Mouse (Mus musculus): ENCODE measurements around the gene Hist2h3b. TPM values are rescaled to one million over a fixed set of nuclear protein-coding genes. Genes with fewer than 3 reads are reported as not detected.
"Not testable (repeated sequence)": the region's sequence is repeated elsewhere in the genome, so short reads cannot be mapped to it uniquely, and the experiment has no call there.

Hist2h3b gene
- polyA plus RNA-seq, 1 experiment from 2014 or later = 97.1 TPM

DNA sequence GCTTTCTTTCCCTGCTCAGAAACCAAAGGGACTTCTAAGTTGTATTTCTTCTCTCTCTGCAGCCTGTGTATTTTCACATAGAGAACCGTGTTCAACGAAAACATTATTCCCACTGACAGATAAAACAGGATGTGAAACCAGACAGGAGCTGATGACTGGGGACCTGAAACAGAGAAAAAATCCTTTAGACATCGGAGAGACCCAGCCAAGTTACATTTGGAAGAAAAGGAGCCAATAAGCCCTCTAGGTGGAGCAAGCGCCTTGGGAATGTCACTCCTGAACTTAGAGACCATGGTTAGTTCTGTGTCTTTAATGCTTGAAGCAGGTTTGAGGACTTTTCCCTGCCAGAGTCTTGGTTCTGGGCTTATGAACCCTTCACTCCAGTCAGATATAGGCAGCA, 16.0 kb downstream of the Hist2h3b start:
- Histone ChIP-seq H3K27ac (ENCODE audit: low read depth, low read length) (no peak overlapping the region), H3K4me3 (ENCODE audit: low read depth, low read length) (no peak overlapping the region), H3K36me3 (ENCODE audit: control insufficient read depth, insufficient read depth, low read length) (no peaks in the 10 kb centered on the region), H3K9ac (ENCODE audit: low read length) (no peak overlapping the region), H3K4me1 (ENCODE audit: control insufficient read depth, insufficient read depth, low read length) (peaks cover 4% of the 10 kb centered on the region; the same call in 1 of the 2 replicates), H3K4me2 (no peak overlapping the region), H3K27me3 (ENCODE audit: control insufficient read depth, insufficient read depth, low read length) (peaks cover 4% of the 10 kb centered on the region; the same call in 1 of the 2 replicates), H3K9me3 (ENCODE audit: control insufficient read depth, low read length) (no peaks in the 10 kb centered on the region)
- peak; percentile 87 for DNase-seq (ENCODE audit: low spot score, missing footprints)
- no peak for ATAC-seq (ENCODE audit: low FRiP score)
- WGBS = 21% methylated on average over 4 of the region's 4 CpGs

- not testable (repeated sequence) for H3K4me3 ChIP-seq (ENCODE audit: low read depth, low read length); H3K27me3 ChIP-seq (ENCODE audit: control insufficient read depth, insufficient read depth, low read length); H3K4me1 ChIP-seq (ENCODE audit: control insufficient read depth, insufficient read depth, low read length); H3K4me2 ChIP-seq; H3K27ac ChIP-seq (ENCODE audit: low read depth, low read length); ATAC-seq (ENCODE audit: low FRiP score); H3K36me3 ChIP-seq (ENCODE audit: control insufficient read depth, insufficient read depth, low read length); H3K9me3 ChIP-seq (ENCODE audit: control insufficient read depth, low read length); DNase-seq (ENCODE audit: low spot score, missing footprints); H3K9ac ChIP-seq (ENCODE audit: low read length)
- 88% methylated on average over 11 of the region's 11 CpGs for WGBS
Measured at GRCm38 (mm10) chr3:96287334-96287733, 18.9 kb downstream of the Hist2h3b start.

GRCm38 (mm10) chr3:96289201-96289600, 20.7 kb downstream of the Hist2h3b start:
- WGBS = 78% methylated on average over 3 of the region's 3 CpGs
- Histone ChIP-seq H3K27me3 (ENCODE audit: control insufficient read depth, insufficient read depth, low read length) (no peaks in the 10 kb centered on the region; the same call in 1 of the 2 replicates), H3K4me1 (ENCODE audit: control insufficient read depth, insufficient read depth, low read length) (no peaks in the 10 kb centered on the region), H3K4me2 (no peak overlapping the region), H3K4me3 (ENCODE audit: low read depth, low read length) (no peak overlapping the region), H3K9ac (ENCODE audit: low read length) (no peak overlapping the region), H3K9me3 (ENCODE audit: control insufficient read depth, low read length) (no peaks in the 10 kb centered on the region), H3K36me3 (ENCODE audit: control insufficient read depth, insufficient read depth, low read length) (no peaks in the 10 kb centered on the region), H3K27ac (ENCODE audit: low read depth, low read length) (no peak overlapping the region)
- ATAC-seq (ENCODE audit: low FRiP score) = no peak
- no peak for DNase-seq (ENCODE audit: low spot score, missing footprints)

DNA sequence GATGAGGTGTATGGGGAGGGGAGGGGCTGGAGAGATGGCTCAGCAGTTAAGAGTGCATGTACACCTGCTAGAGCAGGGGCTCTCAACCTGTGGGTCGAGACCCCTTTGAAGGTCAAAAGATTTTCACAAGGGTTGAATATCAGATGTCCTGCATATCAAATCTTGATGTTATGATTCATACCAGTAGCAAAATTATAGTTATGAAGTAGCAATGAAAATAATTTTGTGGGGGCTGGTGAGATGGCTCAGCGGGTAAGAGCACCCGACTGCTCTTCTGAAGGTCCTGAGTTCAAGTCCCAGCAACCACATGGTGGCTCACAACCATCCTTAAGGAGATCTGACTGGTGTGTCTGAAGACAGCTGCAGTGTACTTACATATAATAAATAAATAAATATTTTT, 22.3 kb downstream of the Hist2h3b start:
- H3K9ac ChIP-seq (ENCODE audit: low read length); DNase-seq (ENCODE audit: low spot score, missing footprints); H3K4me1 ChIP-seq (ENCODE audit: control insufficient read depth, insufficient read depth, low read length); H3K9me3 ChIP-seq (ENCODE audit: control insufficient read depth, low read length); H3K27ac ChIP-seq (ENCODE audit: low read depth, low read length); H3K36me3 ChIP-seq (ENCODE audit: control insufficient read depth, insufficient read depth, low read length); H3K4me2 ChIP-seq; H3K4me3 ChIP-seq (ENCODE audit: low read depth, low read length); ATAC-seq (ENCODE audit: low FRiP score); H3K27me3 ChIP-seq (ENCODE audit: control insufficient read depth, insufficient read depth, low read length): not testable (repeated sequence)
- 91% methylated on average over 3 of the region's 3 CpGs for WGBS

GRCm38 (mm10) chr3:96292641-96293040, 24.2 kb downstream of the Hist2h3b start:
- Histone ChIP-seq H3K36me3 (ENCODE audit: control insufficient read depth, insufficient read depth, low read length) (no peaks in the 10 kb centered on the region), H3K27me3 (ENCODE audit: control insufficient read depth, insufficient read depth, low read length) (no peaks in the 10 kb centered on the region), H3K9ac (ENCODE audit: low read length) (no peak overlapping the region), H3K4me2 (no peak overlapping the region), H3K9me3 (ENCODE audit: control insufficient read depth, low read length) (no peaks in the 10 kb centered on the region), H3K4me3 (ENCODE audit: low read depth, low read length) (no peak overlapping the region), H3K27ac (ENCODE audit: low read depth, low read length) (no peak overlapping the region), H3K4me1 (ENCODE audit: control insufficient read depth, insufficient read depth, low read length) (no peaks in the 10 kb centered on the region)
- no peak for ATAC-seq (ENCODE audit: low FRiP score)
- WGBS = 70% methylated on average over 6 of the region's 6 CpGs
- DNase-seq (ENCODE audit: low spot score, missing footprints) = no peak

- H3K9me3 ChIP-seq (ENCODE audit: control insufficient read depth, low read length) = no peaks in the 10 kb centered on the region
- H3K4me1 ChIP-seq (ENCODE audit: control insufficient read depth, insufficient read depth, low read length) = no peaks in the 10 kb centered on the region
- H3K4me3 ChIP-seq (ENCODE audit: low read depth, low read length) = no peak overlapping the region
- H3K36me3 ChIP-seq (ENCODE audit: control insufficient read depth, insufficient read depth, low read length) = no peaks in the 10 kb centered on the region
- DNase-seq (ENCODE audit: low spot score, missing footprints) (no peak), ATAC-seq (ENCODE audit: low FRiP score) (no peak)
- H3K27ac ChIP-seq (ENCODE audit: low read depth, low read length) = no peak overlapping the region
- no peak overlapping the region for H3K9ac ChIP-seq (ENCODE audit: low read length)
- 52% methylated on average over 5 of the region's 5 CpGs for WGBS
- H3K27me3 ChIP-seq (ENCODE audit: control insufficient read depth, insufficient read depth, low read length) = no peaks in the 10 kb centered on the region
- no peak overlapping the region for H3K4me2 ChIP-seq
Measured at GRCm38 (mm10) chr3:96293368-96293767, 24.9 kb downstream of the Hist2h3b start.

DNA sequence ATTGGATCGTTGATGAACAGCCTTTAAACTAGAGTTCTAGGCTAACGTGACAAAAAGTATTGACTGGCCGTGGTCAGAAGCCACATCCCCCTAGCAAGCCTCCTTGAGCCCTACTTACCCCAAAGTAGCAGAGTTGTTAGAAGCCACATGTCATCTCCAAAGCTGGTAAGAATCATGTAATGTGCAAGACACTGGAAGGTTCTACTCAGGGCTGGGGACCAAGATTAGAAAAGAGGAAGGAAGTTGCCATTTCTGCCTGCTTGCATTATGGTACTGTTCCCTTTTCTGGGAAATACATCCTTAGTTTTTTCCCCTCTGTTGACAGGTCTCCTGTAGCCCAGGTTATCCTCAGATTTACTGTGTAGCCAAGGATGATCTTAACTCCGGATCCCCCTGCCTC, 25.3 kb downstream of the Hist2h3b start, which contains the start of gene Fcgr1:
TSS of gene Fcgr1 (minus strand) at position 183 of the 400 bp plus-strand sequence.
- no peaks in the 10 kb centered on the region for H3K4me1 ChIP-seq (ENCODE audit: control insufficient read depth, insufficient read depth, low read length)
- H3K9me3 ChIP-seq (ENCODE audit: control insufficient read depth, low read length) = no peaks in the 10 kb centered on the region
- H3K9ac ChIP-seq (ENCODE audit: low read length) = no peak within 1 kb of the TSS
- H3K4me3 ChIP-seq (ENCODE audit: low read depth, low read length) = no peak within 1 kb of the TSS
- 86% methylated on average over 4 of the region's 4 CpGs for WGBS
- H3K36me3 ChIP-seq (ENCODE audit: control insufficient read depth, insufficient read depth, low read length) = no peaks in the 10 kb centered on the region
- no peak within 1 kb of the TSS for H3K27ac ChIP-seq (ENCODE audit: low read depth, low read length)
- DNase-seq (ENCODE audit: low spot score, missing footprints) (no peak), ATAC-seq (ENCODE audit: low FRiP score) (no peak)
- no peaks in the 10 kb centered on the region for H3K27me3 ChIP-seq (ENCODE audit: control insufficient read depth, insufficient read depth, low read length)
- no peak within 1 kb of the TSS for H3K4me2 ChIP-seq

GRCm38 (mm10) chr3:96298360-96298759, 29.9 kb downstream of the Hist2h3b start:
- H3K9ac ChIP-seq (ENCODE audit: low read length) = no peak overlapping the region
- WGBS = 88% methylated on average over 4 of the region's 4 CpGs
- no peaks in the 10 kb centered on the region for H3K27me3 ChIP-seq (ENCODE audit: control insufficient read depth, insufficient read depth, low read length)
- H3K27ac ChIP-seq (ENCODE audit: low read depth, low read length) = no peak overlapping the region
- H3K9me3 ChIP-seq (ENCODE audit: control insufficient read depth, low read length) = no peaks in the 10 kb centered on the region
- DNase-seq (ENCODE audit: low spot score, missing footprints) = no peak
- H3K36me3 ChIP-seq (ENCODE audit: control insufficient read depth, insufficient read depth, low read length) = no peaks in the 10 kb centered on the region
- no peak overlapping the region for H3K4me2 ChIP-seq
- H3K4me1 ChIP-seq (ENCODE audit: control insufficient read depth, insufficient read depth, low read length) = no peaks in the 10 kb centered on the region
- ATAC-seq (ENCODE audit: low FRiP score) = no peak
- H3K4me3 ChIP-seq (ENCODE audit: low read depth, low read length) = no peak overlapping the region

- no peak for DNase-seq (ENCODE audit: low spot score, missing footprints)
- no peaks in the 10 kb centered on the region for H3K9me3 ChIP-seq (ENCODE audit: control insufficient read depth, low read length)
- H3K4me1 ChIP-seq (ENCODE audit: control insufficient read depth, insufficient read depth, low read length) = no peaks in the 10 kb centered on the region
- no peak overlapping the region for H3K4me3 ChIP-seq (ENCODE audit: low read depth, low read length)
- no peaks in the 10 kb centered on the region for H3K27me3 ChIP-seq (ENCODE audit: control insufficient read depth, insufficient read depth, low read length)
- no peak for ATAC-seq (ENCODE audit: low FRiP score)
- no peak overlapping the region for H3K4me2 ChIP-seq
- H3K36me3 ChIP-seq (ENCODE audit: control insufficient read depth, insufficient read depth, low read length) = no peaks in the 10 kb centered on the region
- 96% methylated on average over 2 of the region's 2 CpGs for WGBS
- H3K9ac ChIP-seq (ENCODE audit: low read length) = no peak overlapping the region
- no peak overlapping the region for H3K27ac ChIP-seq (ENCODE audit: low read depth, low read length)
Measured at GRCm38 (mm10) chr3:96299562-96299961, 31.1 kb downstream of the Hist2h3b start.
